Mouse (Mus musculus): Measurements from ENCODE around the gene Robo1. TPM values are rescaled to one million over a fixed set of nuclear protein-coding genes. Genes with fewer than 3 reads are reported as not detected.

Gene Robo1
- total RNA-seq, 2 experiments from 2014 or later = 8.7 to 10.6 TPM

DNA sequence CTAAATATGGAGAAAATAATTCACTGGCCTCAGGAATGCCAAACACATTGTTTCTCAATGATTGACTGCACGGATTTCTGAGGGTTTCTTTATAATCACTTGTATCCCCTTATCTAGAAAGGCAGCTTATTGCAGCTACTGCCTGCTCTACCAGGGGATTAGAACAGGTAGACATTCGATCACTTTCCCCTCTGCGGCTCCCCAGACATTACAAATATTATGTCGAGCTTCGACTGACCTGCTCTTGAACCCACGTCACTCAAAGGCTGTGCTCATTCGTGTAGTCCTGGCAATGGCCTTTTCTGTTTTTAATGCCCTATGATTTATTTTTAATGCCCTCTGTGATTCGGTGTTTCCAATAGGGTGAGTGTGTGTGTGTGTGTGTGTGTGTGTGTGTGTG lies 521.4 kb downstream of the Robo1 start:
- DNase-seq = no peak

DNA sequence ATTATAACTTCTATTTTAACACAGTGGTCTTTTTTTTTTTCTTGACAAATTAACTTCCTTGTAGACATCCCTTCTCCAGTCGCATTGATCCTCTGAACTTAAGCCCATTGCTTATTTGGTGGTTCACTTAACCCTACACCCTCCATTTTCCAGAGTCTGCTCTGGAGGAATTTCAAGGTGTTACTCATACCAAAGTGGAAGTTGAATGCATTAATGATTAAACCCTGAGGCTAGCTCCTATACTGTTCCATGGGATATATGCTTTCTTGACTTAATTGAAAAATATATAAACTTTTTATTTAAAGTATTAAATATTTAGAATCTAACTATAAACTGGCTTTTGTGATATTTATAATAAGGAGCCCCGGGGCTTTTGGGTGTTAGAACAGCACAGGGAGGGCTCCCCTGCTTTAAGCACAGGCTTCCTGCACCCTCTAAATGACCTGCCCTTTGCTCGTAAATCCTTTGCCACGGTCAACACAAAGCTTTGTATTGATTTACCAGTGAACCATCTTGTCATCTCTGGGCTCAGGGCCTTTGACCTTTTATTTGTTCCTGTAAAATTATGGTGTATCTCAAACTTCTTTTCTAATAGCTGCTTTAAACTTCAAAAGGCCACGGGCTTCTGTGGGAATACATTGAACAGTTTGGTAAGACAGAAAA lies 522.4 kb downstream of the Robo1 start:
- no peak for DNase-seq

DNA sequence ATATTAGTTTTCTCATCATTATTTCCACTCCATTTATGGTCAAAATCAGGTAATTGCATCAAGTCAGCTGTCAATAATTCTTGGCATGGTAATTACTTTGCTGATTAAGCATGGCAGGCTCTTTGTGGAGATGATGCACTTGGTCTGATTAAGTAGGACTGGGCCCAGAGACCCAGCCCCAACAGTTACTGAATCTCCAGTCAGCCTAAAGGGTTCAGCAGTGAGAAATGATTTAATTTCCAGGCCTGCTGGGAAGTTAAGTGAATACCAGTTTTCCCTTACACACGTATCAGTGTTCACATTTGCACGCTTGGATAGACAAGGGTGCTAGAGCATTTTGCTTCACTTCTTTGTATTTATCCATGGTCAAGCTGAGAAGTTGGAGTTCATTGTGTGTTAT lies 526.2 kb downstream of the Robo1 start:
- DNase-seq = no peak

DNA sequence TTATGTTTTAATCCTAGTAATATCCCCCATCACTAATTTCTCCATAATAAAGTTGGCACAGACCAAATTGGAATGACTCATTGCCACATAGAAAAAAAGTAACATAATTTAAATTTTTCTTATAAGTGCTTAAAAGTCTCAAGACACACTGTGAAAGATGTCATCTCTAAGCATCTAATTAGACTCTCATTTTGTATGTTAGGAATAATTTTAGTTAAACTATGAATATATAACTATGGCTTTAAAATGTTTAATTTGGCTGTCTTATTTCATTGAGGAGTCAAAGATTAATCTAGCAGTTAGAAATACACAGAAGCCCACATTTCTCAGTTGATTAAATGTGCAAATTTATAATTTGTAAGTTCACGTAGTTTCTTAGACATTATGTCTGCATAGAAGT lies 530.9 kb downstream of the Robo1 start:
- no peak for DNase-seq

DNA sequence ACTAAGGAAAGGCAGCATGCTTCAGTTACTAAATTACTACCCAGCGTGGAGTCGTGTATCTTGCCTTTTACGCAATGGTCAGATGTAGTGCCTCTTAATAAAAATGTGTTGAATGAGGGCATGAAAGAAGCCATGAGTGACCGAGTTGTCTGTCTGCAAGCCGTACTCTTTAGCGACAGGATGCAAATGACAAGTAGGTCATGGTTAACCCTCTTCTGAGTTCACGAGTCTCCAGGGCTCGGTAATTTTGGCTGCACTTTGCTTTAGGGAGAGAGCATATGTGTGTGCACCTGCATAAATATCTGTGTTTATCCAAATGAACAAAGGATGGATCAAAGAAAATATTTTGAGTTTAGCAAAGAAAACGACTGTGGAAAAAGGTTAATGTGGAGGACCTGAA lies 533.0 kb downstream of the Robo1 start:
- no peak for DNase-seq

DNA sequence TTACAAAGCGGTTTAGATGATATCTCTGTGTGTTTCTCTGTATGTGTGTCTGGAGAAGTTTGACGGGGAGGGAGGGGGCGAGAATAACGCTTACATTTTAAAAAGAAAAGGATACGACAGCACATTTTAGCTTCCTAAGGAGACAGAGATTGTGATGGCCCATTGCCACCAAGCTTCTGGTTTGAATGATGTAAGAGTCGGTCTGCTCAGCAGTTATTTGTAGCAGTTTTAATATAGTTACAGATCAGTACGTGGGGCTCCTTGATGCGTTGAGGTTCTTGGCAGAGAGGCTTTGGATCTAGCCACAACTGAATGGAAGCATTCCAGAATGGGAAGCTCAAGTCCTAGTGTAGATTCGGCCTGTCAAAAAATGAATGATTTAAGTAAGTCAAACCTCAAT lies 546.0 kb downstream of the Robo1 start:
- peak; percentile 39 for DNase-seq

DNA sequence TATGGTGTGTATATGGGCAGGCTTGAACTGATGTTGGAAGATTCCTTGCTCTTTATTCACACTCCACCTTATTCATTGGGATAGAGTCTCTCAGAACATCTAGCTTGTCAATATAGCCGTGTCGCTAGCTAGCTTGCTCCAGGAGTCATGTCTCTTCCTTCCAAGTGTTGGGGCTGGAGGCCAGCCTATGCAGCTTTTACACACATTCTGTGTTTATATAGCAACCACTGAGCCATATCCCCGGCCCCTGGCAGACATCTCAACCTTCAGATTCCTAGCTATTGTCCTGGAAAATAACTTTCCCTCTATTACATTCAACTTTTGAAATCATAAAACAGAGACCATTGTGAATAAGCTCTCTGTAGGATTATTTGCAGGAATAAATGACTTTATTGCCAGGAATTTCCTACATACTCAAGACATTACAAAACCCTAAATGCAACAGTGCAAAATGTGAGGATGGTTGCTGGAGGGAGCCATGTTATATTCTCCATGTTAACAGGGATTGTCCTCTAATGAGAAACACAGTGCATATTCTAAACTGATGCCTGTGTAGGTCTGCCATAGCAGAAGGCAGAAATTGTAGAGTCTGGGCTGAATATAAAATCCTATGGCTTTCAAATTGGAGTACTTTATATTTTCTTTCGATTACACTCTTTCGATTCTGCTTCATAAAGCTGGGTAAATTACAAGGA lies 546.9 kb downstream of the Robo1 start:
- no peak for DNase-seq

DNA sequence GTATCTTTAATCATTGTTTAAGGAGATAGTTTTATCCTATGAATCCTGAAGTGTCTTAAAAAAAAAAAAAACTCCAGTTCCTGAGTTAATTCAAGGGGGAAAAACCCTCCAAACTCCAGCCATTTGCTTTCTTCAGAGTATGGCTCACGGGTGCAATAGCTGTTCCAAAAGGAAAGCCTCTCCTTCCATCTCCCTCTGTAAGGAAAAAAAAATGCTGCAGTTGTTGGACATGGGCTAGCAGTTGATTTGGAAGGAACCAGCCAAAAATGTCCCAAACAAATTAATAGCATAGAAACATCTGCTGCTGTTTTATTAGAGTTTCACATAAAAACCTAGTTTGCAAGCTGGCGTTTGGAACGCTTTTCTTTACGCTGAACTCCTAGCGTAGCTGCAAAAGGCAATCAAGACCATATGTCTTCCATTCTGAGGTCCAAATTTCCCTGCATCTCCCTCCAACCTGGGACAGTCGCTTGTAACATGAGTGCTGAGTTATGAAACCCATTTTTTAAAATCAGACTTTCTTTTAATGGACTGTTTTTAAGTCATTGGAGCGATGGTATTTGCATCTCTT lies 553.7 kb downstream of the Robo1 start:
- no peak for DNase-seq

DNA sequence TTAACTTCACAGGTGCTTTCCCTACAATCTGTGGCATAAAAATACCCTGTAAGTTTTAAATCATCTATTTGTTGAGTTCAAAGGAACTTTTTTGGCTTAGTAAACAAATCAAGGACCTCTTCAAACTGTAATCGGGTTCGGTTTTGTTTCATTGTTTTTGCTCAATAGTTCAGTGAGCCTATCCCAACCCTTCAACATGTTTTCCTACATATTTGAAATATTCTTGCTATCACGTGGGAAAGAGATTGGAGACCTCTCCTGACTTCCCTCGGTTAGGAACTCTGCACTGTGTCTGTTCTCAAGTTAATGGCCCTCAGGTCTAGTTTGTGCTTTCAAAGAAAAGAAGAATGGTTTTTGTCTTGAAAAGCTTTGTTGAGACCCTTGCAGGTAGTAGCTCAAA lies 557.9 kb downstream of the Robo1 start:
- no peak for DNase-seq

DNA sequence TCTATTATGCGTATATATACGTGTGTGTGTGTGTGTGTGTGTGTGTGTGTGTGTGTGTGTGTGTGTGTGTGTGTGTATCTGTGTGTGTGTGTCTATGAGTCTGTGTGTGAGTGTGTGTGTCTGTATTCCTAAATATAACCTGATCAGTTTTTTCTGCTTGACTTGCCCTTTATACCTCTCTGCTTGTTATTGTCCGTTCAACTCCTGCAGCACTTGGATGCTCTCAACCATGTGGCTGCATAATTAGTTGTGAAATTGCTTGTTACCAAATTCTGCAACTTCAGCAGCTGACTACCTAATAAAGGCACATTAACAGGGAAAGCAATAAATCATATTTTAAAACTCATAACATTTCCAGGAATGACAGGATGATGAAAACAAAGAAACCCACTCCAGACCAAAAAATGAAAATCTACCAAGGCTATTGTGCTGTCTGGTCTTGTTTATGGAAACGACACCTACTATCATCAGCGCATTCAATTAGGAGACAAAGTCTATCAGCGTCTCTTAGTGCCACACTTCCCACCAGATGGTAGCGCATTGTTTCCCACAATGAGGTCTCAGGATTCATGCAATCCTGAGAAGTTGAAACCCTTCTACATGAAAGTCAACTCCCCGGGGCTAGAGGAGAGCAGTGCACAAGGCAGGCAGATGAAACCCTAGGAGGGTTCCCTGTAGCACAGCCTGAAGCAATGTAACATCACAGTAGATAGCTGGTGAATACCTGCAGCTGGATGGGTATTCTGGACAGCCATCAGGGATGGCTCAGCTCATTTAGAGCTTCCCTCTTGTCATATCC lies 567.0 kb downstream of the Robo1 start:
- no peak for DNase-seq

DNA sequence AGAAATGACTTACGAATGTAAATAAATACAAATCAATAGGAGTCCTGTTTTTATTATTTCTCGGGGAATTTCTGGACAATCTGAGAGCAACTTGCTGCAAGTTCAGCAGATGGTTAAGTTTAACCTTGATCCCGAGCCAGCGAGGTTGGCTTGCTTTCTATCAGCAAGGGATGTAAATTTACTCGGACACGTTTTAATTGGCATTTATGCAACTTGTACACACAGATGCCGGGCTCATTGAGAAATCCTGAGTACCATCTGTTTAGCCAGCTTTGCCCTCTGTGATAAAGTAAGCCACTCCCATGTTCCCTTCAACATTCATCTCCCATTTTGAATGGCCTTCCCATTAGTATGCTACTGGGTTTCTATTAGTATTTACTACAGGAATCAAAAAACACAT lies 580.0 kb downstream of the Robo1 start:
- DNase-seq = no peak

DNA sequence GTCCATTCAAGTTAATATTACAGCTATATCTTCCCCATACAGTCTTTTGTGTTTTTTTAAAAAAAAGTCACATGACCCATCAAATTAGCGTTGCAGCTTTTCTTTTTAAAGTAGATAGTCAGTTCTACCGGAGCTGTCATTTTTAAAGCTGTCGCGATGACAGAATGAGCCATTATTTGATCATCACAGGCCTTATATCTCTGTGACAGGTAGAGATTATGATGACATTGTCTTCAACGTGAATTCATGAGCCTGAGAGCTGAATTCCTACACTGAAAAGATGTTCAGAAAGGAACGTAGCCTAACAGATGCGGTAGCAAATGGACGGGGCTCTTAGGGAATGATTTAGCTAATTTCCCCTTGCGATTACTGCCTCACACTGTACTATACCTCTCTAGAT lies 581.3 kb downstream of the Robo1 start:
- DNase-seq = no peak

DNA sequence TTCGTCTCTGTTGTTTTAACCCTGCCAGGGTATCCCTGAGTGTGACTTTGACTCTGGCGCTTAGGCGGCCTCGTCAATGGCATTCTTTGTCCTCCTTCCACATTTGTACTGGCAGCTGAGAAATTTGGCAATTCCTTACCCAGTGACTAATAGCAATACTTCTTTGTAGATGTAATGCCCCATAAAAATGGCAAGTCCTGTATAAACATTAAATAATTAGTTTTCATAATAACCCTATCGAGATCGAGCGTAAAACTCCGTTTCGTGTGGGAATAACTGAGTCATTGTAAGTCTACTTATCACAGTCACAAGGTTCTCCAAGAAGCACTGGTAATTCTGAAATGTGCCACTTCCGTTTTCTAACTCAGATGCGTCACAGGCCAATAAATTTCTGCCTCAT lies 589.0 kb downstream of the Robo1 start:
- DNase-seq = peak; percentile 9

DNA sequence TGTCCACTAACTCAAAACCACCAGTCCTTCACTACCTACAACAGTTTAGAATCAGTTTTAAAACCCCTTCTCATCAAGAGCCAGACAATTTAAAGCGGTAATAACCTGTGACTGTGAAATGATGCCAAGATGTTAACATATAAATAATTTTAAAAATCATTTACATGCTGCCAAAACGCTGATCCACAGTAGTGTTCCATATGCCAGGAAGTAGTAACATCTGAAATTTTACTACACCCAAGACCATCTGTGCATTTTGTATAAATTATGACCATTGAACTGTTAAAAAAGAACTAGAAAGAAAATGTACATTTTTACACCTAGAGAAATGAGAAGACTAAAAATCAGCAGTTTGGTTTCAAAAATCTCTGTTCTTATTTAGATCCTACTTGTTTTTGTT lies 600.8 kb downstream of the Robo1 start:
- DNase-seq = no peak

DNA sequence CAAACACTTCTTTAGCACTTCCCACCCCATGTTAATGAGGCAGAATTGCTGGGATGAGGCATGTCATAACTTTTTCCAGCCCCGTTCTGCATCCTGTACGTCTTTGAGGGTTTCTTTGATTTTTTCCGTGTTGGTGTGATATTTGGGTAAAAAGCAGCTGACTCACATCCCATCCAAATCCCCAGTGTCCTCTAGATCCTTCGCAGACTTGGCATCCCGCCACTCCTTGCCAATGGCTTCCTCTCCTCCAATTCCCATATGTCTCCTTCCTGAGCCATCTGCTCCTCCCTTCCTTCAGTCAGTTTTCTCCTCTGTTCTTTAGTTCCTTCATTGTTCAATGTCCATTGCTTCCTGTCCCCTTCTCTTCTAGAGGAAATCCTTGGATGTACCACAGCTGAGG lies 605.0 kb downstream of the Robo1 start:
- DNase-seq = peak; percentile 60

DNA sequence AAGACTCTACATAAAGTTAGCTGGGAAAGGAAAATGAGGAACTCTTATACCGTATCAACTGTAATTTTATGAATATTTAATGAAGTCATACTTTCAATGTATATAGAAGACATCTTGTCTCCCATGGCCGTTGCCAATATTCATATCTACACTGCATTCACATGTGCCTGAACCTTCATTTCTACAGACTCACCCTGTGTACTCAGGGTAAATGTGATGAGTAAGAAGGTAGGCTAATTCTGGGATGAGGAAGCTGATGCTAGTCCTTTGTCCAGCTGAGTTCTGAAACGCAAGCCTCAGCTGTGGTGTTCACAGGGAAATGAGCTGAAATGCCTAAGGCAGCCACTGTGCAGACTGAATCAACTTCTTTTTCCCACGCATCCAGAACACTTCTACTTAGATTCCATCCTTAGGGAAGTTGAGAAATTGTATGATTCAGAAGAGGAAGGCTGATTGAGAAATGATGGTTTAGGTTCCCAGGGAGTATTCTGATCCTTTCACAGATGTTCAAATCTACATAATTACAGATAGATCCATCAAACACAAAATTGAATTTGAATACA lies 606.0 kb downstream of the Robo1 start:
- no peak for DNase-seq

DNA sequence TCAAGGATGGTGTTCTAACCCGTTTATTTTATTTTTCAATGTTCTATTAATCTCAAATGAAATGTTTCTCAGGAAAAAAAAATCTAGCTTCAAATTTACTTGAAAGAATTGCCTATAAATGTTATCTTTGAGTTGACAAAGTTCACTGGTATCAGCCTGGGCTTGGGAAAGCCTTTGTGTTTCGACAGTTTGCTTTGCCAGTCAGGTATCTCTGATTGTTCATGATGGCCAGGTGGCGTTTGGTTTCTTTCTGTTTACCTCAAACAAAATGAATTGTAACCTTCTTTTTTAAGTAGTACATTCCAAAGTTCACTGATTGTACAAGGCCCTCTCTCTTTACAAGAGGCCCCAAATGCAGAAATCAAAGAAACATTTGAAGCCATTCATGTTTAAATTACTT lies 611.9 kb downstream of the Robo1 start:
- DNase-seq = no peak

DNA sequence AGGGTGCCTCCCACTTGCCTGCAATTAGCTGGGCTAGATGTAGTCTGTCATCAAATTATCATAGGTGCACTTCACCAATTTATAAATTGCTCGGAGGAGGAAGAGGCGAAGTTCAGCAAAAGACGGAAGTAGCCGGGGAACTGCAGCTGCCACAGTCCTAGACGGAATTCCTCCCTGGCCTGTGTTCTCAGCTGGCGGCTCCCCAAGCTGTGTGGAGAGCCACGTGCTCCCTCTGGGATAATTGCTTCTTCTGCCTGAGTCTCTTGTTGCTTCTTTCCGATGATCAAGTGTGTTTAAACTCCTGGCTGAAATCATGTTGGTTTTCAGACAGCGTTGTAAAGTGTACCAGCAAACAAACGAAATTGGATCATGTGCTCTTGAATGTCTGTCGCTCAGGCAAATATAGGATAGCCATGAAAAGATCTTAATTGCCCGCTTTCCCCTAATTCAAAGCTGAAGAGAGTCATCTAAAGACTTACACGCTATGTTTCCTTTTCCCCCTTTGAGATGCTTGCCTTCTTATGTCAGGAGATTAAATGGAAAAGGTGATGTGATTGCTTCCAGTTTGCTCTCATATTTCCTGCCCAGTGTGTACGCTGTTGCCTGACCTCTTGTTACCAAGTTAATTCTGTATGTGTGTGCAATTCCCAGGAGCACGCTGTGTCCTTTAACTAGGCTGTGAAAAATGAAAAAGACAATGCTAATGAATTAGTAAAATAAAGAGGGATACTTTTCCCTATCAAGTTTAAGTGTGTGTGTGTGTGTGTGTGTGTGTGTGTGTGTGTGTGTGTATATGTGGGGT lies 616.5 kb downstream of the Robo1 start:
- peak; percentile 81 for DNase-seq

DNA sequence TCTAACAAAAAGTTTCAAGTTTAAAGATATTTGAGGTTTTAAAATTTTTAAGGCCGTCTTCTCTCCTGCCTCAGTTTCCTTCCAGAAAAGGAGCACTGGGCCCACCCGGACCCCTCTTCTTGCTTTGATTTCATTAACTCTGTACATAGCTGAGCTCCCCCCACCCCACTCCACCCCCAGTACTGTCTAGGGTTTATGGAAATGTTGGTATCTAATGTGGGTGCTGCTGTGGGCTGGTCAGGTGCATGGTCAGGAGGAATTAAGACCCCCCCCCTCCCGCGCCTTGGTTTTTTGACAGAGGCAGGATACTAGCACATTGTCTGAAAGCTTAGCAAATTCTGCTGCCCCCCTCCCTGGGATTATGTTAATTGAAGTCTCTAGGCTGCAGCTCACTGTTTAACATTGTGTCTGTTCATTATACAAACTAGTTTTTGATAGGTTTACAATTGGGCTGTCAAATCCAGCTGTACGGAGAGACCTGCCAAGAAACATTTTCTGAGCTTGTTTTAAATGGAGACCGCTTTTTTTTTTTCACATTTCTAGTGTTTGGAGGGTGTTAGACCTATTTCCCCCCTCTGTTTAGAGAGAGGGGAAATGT lies 620.5 kb downstream of the Robo1 start:
- no peak for DNase-seq

DNA sequence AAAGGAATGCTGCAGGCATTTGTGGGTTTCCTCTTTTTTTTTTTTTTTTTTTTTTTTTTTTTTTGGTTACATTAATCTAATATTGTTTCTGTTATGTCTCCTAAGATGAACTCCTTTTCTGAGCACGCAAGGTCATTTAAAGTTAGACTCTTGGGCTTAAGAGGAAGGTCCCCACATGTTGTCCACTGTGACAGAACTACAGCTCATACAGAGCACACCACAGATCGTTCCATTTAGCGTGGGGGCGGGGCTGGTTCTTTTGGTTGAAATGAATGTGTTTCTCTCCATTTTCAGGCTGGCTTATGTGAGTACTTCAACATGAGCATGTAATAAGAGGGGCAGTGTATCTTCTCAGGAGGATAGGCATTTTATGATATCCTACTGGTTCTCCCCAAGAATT lies 622.8 kb downstream of the Robo1 start:
- DNase-seq = no peak

DNA sequence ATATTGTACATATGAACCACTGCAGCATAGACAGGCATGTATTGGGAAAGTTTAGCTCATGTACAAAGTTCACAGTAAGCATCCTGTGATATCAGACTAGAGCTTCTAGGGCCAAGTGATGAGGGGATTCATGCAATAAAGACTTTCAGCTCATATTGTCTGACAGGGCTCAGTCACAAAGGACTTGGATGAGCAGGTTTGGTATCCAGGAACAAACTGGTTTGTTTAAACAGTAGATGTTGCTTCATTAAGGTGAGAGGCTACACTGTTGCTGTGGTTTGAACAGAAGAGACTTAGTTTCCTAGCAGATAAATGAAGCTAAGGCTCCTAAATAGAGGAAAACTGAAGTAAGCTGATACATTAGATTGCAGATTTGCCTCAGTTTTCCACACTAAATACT lies 626.8 kb downstream of the Robo1 start:
- DNase-seq = no peak

DNA sequence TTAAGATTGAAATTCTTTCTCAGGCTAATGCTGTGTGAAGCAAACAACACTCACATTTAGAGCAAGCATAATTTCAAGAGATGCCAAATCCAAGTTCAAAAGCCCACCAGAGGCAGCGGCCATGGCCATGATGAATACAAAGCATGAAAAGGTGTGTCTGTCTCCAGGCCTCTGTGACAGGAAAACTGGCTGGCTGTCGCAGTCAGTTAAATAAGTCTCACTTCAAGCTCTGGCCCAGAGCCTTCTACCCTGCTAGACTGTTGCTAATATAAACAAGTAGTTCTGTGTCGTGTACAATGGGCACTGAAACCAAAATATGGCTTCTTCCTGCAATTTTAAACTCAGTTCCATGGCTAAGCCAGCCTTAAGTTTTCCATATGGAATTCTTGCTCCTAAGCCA lies 629.1 kb downstream of the Robo1 start:
- no peak for DNase-seq

Measured in heart, postnatal 4 days (tissue).